Mouse (Mus musculus) megakaryocyte, embryonic 14.5 days (primary cell): ENCODE measurements at regions not wholly inside any gene's neighbourhood (a gene's known extent, or its start where the extent isn't known, plus 50 kb on each side); places are given as distances from the start of the nearest gene placed in this dataset.

Source experiments
- H3K27me3 ChIP-seq: replicated peaks from 2 replicates; pipeline ENCODE3; 2012; ENCODE audit warnings: inconsistent platforms
- H3K36me3 ChIP-seq: replicated peaks from 2 replicates; pipeline ENCODE3; 2012; ENCODE audit warnings: low read length, inconsistent platforms, mixed read lengths
- H3K4me1 ChIP-seq: 2 replicates; pipeline ENCODE4 v1.6.1; 2012; ENCODE audit warnings: inconsistent platforms
- H3K4me3 ChIP-seq: replicated peaks from 2 replicates; pipeline ENCODE3; 2012; ENCODE audit warnings: moderate library complexity, mild to moderate bottlenecking, inconsistent platforms
- H3K9me3 ChIP-seq: 2 replicates; pipeline ENCODE4 v1.6.1; 2012; ENCODE audit warnings: inconsistent platforms
- FLI1 ChIP-seq: IDR thresholded peaks from 2 replicates; pipeline ENCODE4 v1.6.1; 2012; ENCODE audit warnings: low read length, inconsistent platforms, mixed read lengths
- GATA1 ChIP-seq: IDR thresholded peaks from 3 replicates; pipeline ENCODE4 v1.6.1; 2012; ENCODE audit warnings: mixed read lengths, low read length, inconsistent platforms, borderline replicate concordance

- H3K27me3 ChIP-seq = no peaks in the 10 kb centered on the region
- no peak for TF ChIP-seq FLI1
- TF ChIP-seq GATA1 = no peak
- peaks cover 5% of the 10 kb centered on the region for H3K9me3 ChIP-seq
- no peaks in the 10 kb centered on the region for H3K4me1 ChIP-seq
- no peaks in the 10 kb centered on the region for H3K36me3 ChIP-seq
- peak overlapping the region; percentile 38 for H3K4me3 ChIP-seq
Measured at GRCm38 (mm10) chr6:36286664-36287063, 101.2 kb upstream of the Chrm2 start.

GRCm38 (mm10) chr6:36313586-36313985 is 74.3 kb upstream of the Chrm2 start:
- TF ChIP-seq FLI1 (no peak), GATA1 (no peak)
- no peak overlapping the region for H3K4me3 ChIP-seq

More at GRCm38 (mm10) chr6:36313586-36313985, 74.3 kb upstream of the Chrm2 start:
- no peaks in the 10 kb centered on the region for H3K9me3 ChIP-seq
- H3K27me3 ChIP-seq = no peaks in the 10 kb centered on the region
- no peaks in the 10 kb centered on the region for H3K4me1 ChIP-seq
- no peaks in the 10 kb centered on the region for H3K36me3 ChIP-seq
